Mouse (Mus musculus): ENCODE results near the gene Plpp7.

Gene Plpp7

DNA sequence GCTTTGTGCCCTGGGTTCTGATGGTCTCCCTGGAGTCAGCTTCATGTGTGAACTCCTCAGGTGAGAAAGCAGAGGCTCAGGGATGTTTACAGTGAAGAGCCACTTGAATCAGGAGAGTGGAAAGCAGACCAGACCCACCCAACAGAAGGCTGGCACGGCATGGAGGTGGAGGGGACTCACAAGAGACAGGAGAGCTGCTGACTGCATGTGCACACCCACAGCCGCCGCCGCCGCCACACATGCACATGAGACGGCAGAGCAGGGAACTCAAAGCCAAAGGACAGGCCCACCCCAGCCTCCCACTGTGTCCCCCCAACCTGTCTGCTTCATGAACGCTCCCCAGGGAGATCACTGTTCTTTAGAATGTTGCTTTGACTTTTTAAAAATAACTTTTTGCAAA, 8.8 kb downstream of the Plpp7 start:
- no peak for DNase-seq

DNA sequence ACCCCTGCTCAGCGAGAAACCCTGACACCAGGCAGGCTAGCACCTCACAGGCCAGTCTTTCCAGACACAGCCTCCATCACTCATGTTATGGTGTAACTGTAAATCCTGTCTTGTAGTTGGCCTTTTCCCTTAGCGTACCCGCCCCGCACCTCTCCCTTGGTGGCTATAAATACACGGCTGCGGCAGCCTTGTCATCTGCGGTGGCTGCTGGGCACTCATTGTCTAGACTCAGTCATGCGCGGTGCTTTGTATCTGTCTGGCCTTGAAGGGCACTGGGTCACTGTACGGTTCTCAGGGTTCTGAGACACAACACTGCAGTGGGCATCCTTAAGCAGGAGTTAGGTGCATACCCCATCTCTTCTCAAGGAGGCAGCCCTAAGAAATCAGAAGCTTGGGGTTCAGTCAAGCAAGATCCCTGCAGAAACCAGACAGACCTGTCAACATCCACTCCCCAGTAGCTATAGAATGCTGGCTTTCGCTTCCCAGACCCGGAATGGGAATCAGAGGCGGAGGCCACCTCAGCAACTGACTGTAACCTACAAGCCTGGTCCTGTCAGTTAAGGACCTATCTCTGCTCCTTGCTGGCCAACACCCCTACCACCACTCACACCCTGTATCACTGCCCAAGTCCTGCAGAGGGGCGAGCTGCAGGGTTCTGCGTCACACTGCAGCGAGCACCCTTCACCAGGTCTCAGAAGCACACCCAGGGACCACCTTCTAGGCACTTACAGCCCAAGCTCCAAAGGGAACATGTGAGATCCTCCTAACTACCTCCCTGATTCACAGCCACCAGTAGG, 10.0 kb downstream of the Plpp7 start:
- no peak for DNase-seq

DNA sequence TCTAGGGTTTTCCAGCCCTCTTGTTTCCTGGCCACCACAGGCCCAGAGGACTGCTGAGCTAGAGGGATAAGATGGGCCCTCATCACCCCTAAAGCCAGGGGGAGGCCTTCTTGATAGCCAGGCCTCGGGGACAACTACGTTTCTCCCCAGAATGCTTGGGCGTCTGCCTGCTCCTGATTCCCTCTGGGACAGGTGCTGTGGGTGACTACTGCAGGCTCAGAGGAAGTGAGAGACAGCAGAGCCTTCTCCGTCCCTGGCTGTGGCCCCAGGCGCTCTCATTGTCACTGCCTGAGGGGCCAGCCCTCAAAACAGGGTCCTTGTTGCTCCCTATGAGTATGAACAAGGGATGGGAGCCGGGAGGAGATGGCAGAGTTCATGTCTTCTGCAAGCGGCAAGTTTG, 10.6 kb downstream of the Plpp7 start:
- DNase-seq, result no peak

DNA sequence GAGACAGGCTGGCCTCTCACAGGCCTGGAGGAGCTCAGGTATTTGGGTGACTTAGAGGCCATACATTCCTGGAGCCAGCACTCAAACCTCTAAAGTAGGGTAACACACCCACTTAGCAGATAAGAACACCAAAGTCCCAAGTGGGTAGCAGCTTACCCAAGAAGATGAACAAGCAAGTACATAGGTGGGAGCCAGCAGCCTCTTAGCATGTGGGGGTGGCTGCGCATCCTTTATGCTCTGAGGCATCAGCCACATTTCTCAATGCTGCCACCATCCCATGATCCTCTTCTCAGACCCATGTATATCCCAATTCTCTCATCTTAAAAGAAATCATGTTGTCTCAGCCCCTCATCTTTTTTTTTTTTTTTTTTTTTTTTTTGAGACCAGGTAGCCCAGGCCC, 15.9 kb downstream of the Plpp7 start:
- DNase-seq, result no peak

DNA sequence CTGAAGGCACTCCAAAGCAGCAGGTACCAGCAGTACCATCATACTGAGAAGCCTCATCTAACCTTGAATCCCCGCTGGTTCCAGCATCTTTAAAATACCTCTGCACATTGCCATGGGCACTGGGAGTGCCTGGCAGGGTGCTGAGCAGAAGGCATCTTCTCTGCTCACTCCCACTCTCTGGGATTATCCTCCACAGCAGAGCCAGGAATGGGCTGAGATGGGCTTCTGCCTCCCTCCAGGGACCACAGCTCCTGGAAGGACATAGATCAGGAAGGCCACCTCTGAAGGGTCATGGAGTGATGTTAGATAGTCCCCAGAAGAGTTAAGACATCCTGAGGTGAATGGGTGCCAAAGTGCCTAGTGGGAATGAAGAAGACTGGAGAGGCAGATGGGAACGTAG, 17.2 kb downstream of the Plpp7 start:
- no peak for DNase-seq

DNA sequence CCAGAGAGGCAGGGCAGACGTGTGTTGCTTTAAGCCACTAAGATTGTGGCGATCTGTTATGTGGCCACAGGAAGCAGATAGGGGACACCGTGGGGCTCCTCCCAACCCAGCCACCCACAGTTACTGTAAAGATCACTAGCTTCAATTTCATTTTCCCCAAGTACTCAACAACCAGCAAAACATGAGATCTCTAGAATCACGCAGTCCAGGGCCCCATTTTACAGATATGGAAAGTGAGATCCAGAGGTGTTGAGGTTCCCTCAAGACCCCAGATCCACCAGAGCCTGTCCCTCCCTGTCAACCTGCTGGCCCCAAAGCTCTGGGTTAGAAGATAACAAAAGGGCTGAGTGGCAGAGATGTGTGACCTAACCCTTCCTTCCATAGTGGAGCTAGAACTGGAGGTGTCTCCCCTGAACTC, 20.5 kb downstream of the Plpp7 start:
- no peak for DNase-seq

DNA sequence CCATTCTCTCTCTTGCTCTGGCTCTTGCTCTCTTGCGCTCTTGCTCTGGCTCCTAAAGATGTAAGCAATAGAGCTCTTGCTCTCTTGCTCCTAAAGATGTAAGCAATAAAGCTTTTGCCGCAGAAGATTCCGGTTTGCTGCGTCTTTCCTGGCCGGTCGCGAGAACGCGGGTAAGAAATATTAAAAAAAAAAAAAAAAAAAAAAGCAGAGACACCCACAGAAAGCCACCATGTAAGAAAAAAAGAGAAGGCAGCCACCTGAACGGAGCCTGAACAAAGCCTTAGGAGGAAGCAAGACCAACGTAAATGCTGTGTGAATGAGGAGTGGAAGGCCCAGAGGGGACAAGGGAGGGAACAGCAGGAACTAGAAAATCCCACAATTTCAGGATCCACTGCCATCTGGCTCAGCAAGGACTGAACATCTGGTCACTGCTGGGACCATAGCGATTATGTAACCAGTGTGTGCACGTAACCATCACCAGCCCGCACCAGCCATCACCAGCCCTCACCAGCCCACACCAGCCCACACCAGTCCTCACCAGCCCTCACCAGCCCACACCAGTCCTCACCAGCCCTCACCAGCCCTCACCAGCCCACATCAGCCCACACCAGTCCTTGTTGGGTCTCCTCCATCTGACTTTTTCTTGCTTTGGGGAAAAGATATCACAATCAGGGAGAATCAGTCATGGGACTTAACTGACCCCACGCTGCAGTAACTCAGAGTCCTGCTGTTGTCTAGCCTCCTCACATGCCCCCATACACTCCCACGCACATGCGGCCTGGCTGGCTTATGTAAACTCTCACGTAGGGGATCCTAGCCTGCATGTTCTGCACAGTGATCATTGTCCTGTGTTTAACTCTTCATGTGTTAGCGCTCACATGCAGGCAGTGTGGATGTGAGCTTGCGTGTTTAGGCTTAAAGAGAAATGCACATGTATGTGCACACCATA, 24.7 kb downstream of the Plpp7 start:
- no peak for DNase-seq

DNA sequence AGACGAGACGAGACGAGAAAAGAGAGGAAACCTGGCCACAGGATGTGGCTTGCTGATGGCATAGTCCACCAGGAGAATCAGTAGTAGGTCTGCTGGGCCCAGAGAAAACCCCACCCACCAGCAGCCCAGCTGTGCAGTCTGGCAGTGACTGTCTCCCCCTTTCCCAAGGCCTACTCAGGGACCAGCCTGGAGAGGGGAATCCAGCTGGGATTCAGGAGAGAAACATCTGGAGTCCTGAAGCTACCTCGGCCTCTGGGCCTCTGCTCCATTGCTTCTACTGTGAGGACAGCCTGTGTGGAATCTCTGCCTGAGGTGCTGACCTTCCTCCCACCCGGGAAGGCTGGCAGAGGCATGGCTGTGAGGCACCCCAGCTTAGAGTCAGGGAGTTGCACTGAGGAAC, 25.8 kb downstream of the Plpp7 start:
- DNase-seq, result no peak

DNA sequence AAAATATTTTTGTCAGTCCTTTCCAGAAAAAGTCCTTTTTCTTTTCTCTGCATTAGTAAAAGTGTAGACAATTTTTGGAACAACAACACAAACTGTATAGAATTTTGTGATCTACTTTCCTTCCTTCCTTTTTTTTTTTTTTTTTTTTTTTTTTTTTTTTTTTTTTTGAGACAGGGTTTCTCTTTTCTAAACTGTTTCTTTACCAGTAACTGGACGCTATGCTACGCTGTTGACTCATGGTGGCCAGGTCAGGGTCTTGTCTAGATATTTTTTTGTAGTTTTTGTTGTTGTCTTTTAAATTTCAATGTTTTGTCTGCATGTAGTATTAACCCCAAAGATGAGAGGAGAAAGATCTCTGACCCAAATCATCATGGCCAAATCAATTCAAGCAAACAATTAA, 26.5 kb downstream of the Plpp7 start:
- DNase-seq, result no peak

DNA sequence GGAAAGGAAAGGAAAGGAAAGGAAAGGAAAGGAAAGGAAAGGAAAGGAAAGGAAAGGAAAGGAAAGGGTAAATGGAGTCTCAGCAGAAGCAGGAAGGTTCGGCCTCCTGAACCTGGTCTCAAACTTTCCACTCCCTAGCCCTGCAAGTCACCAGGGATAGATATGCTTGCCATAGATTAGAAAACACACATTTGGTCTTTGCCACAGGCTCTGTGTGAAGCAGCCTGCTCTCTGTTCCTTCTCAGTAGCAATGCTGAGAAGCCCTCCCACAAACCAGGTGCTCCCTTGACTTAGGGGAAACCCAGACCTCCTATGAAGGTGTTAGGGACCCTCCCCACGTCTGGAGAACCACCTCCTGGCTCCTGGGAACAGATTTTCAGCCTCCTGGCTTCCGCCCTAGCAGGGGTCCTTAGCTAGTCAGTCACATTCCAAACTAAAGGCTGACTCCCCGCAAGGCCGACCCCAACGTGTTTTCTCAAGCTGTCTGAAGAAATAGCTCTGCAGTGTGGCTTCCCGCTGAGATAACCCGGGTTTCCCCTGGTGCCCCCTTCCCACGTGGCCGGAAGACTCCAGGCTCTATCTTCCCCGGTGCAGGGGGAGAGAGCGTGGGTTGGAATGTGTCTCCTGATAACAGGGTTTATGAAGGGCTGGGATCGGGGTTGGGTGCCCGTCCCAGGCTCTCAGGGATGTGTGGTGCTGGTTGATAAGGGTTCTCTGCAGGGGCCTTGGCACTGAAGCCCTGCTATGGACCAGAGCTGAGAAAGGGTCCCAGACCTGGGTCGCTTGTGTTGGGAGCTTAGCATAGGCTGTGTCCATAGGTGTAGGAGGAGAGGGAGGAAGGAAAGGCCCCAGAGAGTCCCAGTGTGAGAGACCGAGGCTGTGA, 32.6 kb downstream of the Plpp7 start:
- no peak for DNase-seq

DNA sequence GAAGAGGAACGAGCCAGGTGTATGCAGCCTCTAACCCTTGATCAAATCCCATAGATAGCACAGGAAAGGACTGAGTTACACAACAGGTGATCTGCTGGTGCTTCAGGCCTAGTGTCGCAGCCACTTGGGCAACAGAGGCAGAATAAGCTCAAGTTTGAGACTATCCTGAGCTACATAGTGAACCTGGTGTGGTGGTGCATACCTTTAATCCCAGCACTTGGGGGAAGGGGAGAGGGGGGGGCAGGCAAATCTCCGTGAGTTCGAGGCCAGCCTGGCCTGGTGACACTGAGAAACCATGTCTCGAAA, 33.2 kb downstream of the Plpp7 start:
- DNase-seq, result no peak

DNA sequence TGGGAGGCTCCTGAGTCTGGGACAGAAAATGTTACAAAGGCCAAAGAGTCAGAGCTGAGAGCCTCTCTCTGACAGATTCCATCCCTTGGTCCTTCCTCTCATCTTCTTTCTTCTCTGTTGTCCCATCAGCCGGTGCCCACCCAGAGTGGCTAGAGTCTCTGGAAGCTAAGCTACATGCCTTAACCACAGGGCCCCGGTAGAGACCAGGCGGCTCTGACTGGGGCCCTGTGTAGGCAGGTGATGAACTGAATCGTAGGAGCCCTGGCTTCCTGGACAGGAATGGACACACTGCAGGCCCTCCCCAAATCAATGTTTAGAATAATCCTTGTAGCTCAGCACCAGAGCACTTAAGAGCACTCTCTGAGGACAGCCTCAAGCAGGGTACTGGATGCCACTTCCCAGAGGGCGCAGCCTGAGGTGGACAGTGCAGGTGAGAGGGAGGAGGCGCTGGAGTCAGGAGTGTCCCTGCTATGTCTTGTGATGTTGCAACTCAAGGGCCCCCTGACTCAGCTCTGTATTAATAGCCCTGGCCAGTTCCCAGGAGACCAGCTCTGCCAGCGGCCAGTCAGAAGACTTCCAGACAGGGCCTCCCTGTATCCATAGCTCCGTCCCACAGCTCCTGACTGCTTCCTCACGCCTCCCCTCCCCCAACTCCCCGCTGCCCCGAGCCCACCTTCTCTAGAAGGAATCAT, 34.2 kb downstream of the Plpp7 start:
- DNase-seq, result no peak

DNA sequence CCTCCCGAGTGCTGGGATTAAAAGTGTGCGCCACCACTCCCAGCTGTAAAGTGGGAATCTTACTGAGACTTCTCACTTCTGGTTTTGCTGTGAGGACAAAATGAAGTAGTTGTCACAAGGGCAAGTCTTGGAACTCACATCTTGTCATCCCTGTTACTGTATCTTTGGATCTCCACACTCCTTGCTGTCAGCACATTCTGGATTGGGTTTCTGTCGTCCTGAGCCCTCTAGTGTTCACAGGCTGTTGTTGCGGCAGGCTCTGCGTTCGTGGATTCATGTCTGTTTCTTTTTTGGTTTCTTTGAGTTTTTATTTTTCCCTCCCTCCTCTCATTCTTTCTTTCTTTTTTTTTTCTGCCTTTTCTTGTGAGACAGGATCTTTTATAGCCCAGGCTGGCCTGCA, 35.1 kb downstream of the Plpp7 start:
- DNase-seq, result no peak

DNA sequence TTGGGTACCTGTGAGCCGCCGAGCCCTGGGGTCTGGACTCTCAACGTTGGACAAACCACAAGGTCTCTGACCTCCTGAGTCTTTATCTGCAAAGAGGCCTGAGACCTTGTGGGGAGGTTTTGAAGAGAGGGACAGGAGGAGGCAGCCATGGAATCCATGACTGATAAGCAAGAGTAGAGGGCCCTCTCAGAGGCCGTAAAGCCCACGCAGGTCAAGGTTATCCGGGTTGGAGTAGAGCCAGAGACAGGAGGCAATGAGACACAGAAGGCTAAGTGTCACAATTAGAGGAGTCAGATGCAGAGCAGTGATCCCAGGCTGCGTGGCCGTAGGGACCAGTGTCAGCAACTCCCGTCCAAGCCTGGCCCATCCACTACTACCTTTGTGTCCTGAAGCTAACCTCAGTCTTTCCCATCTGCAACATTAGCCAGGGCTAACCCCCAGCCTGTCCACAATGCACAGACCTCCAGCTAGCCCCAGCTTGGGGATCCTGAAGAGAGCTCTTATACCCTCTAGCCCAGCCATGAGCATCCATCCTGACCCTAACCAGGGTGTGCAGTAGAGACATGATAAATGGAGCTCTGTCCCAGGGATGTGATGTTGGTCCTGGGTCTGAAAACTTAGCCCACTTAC, 36.0 kb downstream of the Plpp7 start:
- no peak for DNase-seq

DNA sequence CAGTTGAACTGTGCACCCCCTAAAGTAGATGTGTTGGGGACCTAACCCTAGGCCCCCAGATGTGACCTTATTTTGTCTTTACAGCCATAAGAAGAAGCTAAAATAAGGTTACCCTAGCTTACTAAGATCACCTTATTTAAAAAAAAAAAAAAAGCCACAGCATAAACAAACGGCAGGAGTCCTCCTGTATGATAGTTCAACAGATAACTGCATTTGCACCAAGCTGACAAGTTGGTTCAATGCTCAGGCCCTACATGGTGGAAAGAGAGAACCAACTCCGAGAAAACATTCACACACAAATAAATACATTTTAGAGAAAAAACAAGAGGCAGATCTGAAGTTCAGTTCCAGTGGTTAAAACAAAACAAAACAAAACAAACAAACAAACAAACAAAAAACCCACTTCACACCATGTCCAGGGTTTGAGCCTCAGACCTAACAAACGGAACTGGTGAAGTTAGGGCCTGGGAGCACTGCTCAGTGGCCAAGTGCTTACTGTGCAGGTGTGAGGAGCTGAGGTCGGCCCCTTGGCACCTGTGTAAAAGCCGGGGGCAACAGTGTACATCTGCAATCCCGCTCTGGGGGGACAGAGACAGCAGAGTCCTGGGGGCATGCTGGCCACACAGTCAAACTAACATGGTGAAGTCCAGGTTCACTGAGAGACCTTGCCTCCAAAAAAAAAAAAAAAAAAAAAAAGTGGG, 36.7 kb downstream of the Plpp7 start:
- no peak for DNase-seq

DNA sequence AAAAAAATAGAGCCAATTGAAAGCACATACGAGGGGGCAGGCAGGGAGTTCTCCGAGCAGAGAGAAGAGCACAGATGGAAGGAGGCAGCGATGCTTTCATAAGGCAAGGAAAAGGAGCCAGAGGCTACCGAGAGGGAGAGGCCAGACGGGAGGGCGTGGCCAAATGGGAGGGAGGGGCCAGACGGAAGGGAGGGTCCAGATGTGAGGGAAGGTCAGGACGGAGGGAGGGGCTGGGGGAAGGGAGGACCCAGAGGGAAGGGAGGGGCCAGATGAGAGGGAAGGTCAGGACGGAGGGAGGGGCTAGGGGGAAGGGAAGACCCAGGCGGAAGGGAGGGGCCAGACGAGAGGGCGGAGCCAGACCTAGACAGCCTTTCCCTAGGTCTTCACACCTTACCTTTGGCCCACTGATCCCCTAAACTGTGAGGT, 37.3 kb downstream of the Plpp7 start:
- DNase-seq, result no peak

DNA sequence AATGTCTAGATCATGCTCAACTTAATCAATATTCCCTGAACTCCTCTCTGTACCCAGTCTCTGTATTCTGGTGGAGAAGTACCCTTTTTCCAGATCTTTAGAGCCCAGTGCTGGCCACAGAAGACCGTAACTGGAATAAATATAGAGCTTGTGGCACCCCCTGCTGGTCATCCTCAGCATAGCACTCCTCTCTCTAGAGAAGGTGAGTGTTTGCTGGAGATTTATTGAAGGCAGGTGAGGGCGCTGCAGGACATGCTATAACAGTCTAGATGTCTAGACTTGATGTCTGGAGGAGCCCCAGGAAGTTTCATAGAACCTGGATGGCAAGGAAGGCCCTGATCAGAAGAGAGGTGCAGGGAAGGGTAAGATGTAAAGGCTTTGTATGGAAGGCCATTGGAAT, 38.7 kb downstream of the Plpp7 start:
- DNase-seq, result peak; percentile 93

DNA sequence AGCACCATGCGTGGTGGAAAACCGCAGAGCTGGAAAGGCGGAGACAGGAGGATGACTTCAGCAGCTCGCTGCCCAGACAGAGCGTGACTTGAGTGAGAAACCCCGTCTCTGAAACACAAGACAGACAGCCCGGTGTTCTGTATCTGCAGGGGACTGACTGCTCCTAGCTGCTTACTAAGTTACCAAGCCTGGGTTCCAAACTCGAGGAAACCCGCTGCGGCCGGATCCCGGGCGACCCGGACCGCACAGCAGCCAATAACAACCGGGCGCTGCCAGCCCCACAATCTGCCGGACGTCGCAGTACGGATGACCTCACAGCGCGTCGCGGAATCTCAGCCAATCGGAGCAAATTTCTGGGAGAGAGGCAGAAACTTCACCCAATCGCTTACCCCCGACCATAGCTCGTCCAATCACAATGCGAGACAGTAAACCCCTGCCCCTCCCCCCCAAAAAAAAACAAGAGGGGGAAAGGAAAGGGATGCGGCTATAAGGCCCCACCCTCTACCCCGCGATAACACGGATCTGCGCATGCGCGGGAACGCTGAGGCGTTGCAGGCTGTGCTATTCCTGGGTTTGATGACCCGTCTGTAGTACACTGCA, 42.4 kb downstream of the Plpp7 start:
- DNase-seq, result peak; percentile 95

DNA sequence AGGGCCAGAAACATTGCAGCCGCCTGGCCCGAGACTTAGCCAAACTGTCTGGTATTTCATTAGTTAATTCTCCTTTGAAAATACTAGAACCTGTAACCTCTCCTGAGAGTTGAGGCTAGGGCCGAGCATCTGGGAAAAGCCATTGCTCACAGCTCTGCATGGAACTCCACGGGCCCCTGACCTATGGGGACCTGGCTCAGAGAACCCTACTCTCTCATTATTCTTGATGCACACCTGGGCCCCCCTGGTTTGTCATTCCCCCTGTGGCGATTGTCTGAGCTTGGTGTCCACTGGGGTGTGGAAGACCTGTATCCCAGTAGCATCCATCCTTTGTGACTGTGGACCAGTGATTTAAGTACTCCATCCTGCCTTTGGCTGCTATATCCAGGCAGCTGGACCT, 44.0 kb downstream of the Plpp7 start:
- DNase-seq, result no peak

DNA sequence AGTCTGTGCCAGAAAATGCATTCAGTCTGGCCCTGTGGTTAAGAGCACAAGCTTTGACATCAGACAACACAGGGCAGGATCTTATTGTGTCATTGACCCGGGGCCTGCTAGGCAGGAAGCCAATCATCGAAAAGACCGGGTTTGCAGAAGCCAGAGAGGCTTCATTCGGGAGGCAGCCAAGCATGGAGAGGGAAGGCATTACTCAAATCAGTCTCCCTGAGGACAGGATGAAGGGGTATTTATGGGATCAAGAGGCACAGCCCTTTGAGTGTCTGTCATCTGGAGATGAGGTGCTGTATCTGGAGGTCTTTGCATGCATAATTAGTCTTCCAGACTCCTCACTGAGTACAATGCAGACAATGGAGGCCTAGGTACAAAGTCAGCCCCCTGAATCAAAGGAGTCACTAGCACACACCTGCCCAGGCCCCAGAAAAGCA, 45.2 kb downstream of the Plpp7 start:
- no peak for DNase-seq

DNA sequence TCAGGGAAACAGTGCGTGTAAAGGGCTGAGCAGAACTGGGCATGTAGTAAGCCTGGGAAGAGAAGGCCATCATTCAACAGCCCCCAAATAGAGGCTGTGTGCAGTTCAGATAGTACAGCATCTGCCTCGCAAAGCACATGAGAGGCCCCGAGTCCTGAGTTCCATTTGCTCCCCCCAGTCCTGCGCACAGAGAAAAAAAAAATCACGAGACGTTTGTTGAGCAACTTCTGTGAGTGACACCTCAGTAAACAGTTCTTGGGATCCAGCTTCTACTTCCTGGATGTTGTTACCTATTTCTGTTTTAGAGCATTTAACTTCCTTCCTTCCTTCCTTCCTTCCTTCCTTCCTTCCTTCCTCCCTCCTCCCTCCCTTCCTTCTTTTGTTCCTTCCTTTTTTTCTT, 46.3 kb downstream of the Plpp7 start:
- DNase-seq, result no peak
